Mouse (Mus musculus) midbrain, embryonic 13.5 days (tissue): ENCODE results near the gene Itpr2. TPM values are rescaled to one million over a fixed set of nuclear protein-coding genes. Genes with fewer than 3 reads are reported as not detected.

Experiments used
- ATAC-seq: fragments of 200-750 bp; cut with Nextera tagmentation; 2 replicates; pipeline ENCODE4 v1.8.0; 2017; ENCODE audit warnings: mild to moderate bottlenecking, moderate TSS enrichment, moderate library complexity
- H3K27ac ChIP-seq: fragments of 300-500 bp; sonication (generic); 2 replicates; pipeline ENCODE4 v1.5.1; 2015; ENCODE audit warnings: inconsistent platforms, mild to moderate bottlenecking, moderate library complexity
- H3K27me3 ChIP-seq: fragments of 300-500 bp; sonication (generic); 2 replicates; pipeline ENCODE4 v1.6.1; 2015; ENCODE audit warnings: mild to moderate bottlenecking, inconsistent platforms
- H3K36me3 ChIP-seq: fragments of 300-500 bp; sonication (generic); 2 replicates; pipeline ENCODE4 v1.6.1; 2015; ENCODE audit warnings: mild to moderate bottlenecking, inconsistent platforms
- H3K4me1 ChIP-seq: fragments of 300-500 bp; sonication (generic); replicated peaks from 2 replicates; pipeline ENCODE4 v1.6.1; 2015; ENCODE audit warnings: inconsistent platforms
- H3K4me2 ChIP-seq: fragments of 300-500 bp; sonication (generic); replicated peaks from 2 replicates; pipeline ENCODE4 v1.6.1; 2015; ENCODE audit warnings: moderate library complexity, mild to moderate bottlenecking, inconsistent platforms
- H3K4me3 ChIP-seq: fragments of 300-500 bp; sonication (generic); replicated peaks from 2 replicates; pipeline ENCODE4 v1.5.1; 2015; ENCODE audit warnings: mild to moderate bottlenecking, inconsistent platforms
- H3K9ac ChIP-seq: fragments of 300-500 bp; sonication (generic); replicated peaks from 2 replicates; pipeline ENCODE4 v1.6.1; 2015; ENCODE audit warnings: mild to moderate bottlenecking, inconsistent platforms
- H3K9me3 ChIP-seq: fragments of 300-500 bp; sonication (generic); 2 replicates; pipeline ENCODE4 v1.6.1; 2016; ENCODE audit warnings: mild to moderate bottlenecking, inconsistent platforms
- WGBS: fragments of 180-500 bp; shearing (Covaris S2); methylation state at CpG from one replicate; pipeline ENCODE4 v1.1.7; 2015; 5-methylcytosine and 5-hydroxymethylcytosine counted together
- polyA plus RNA-seq: library from polyadenylated mRNA; unstranded; fragments of >200 nt; fragmentation: Nextera tagmentation; extraction: Ambion mirVana; gene quantifications from 2 replicates; pipeline ENCODE4 v1.2.1, GENCODE M21; 2015

Itpr2 gene
- polyA plus RNA-seq, 1 experiment from 2014 or later = 4.5 TPM

DNA sequence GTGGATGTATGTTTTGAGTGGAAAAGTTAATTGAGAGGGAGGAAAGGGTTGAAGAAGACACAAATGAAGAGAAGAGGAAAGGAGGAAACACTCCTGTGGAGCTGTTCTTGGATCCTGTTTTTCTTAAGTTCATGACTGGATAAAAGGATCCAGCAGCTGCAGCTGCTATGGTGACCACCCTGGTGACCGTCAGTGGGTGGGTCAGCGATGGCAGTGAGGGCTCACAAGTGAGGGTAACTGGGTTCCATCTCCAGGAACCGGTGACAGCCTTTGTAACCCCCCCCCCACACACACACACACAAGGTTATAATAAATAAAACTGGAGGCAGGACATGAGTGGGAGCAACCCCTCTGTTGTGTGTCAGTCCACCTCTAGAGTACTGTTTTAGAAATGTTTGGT lies 833 bp upstream of the Itpr2 start:
- H3K4me2 ChIP-seq = peak overlapping the region; percentile 100
- ATAC-seq = no peak
- H3K9ac ChIP-seq = peak overlapping the region; percentile 64
- H3K36me3 ChIP-seq = no peaks in the 10 kb centered on the region
- H3K27me3 ChIP-seq = peaks cover 37% of the 10 kb centered on the region
- H3K9me3 ChIP-seq = no peaks in the 10 kb centered on the region
- H3K27ac ChIP-seq = no peak overlapping the region
- peak overlapping the region; percentile 59 for H3K4me3 ChIP-seq
- WGBS = 45% methylated on average over 3 of the region's 3 CpGs
- peaks cover 19% of the 10 kb centered on the region for H3K4me1 ChIP-seq

DNA sequence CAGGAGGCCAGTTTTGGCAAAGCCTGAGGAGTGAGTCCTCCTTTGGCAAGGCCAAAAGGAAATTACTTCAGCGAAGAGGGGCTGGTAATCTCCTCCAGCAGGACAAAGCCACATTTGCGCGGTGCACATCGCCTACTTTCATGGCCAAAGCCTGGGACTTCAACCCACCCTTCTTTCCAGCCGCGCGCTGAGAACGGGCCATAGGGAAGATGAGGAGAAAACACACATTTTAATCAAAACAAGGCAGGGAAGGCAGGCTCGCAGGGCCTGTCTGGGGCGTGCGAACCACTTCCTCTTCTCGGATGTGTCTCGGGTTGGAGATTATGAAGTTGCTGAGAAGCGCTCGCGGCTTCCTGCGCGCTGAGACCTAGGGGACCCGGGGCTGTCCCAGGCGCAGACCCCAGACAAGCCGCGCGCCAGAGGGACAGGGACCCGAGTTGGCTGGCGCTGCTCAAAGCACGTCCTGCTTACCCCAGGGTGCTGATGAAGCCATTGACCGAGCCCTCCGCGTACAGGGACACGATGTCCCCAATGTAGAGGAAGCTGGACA lies 632 bp downstream of the Itpr2 start:
- Histone ChIP-seq H3K9ac (peak overlapping the region; percentile 64), H3K4me3 (peak overlapping the region; percentile 59), H3K4me1 (peaks cover 19% of the 10 kb centered on the region), H3K4me2 (peak overlapping the region; percentile 100), H3K27ac (peak overlapping the region; percentile 0; the same call in 1 of the 2 replicates), H3K9me3 (no peaks in the 10 kb centered on the region), H3K27me3 (peaks cover 37% of the 10 kb centered on the region), H3K36me3 (no peaks in the 10 kb centered on the region)
- peak; percentile 58; the same call in 1 of the 2 replicates for ATAC-seq
- under 1% methylated on average over 30 of the region's 30 CpGs for WGBS

DNA sequence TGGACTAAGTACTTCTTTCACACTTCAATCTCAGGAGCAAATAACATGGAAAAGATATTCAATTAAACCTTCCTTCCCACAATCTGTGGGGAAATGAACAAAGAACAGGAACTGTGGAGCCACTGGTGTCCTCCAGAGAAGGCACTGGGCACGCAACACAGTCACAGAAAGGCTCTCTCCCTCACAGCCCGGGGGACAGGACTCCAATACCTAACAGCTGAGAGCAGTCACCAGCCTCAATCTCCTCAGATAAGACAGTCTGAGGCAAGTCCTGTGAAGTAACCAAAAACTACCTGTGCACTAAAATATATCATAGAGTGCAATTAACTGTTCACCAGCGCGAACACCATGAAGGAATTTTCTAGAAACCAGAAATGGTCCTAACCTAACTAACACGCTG lies 1.3 kb downstream of the Itpr2 start:
- Histone ChIP-seq H3K9me3 (no peaks in the 10 kb centered on the region), H3K4me2 (peak overlapping the region; percentile 100), H3K27me3 (peaks cover 37% of the 10 kb centered on the region), H3K9ac (no peak overlapping the region), H3K36me3 (no peaks in the 10 kb centered on the region), H3K4me3 (no peak overlapping the region), H3K4me1 (peaks cover 19% of the 10 kb centered on the region), H3K27ac (no peak overlapping the region)
- no peak for ATAC-seq
- WGBS = 76% methylated on average over 5 of the region's 5 CpGs

DNA sequence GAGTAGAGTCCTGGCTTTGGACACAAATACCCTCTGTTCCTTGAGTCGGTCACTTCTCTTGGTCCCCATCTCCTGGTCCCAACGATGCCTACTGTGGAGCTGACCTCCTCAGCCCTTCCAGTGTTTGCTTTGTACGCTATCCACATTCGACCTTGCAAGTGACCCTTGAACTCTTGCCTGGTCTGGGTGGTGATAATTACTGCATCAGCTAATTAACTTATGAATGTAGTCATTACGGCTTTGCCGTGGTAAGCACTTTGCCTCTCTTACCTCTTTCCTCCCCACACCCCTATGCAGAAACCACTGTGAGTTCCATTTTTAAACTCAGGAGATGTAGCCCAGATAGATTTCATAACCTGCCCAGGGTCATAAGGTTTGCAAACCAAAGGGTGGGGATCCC lies 1.8 kb downstream of the Itpr2 start:
- H3K36me3 ChIP-seq = no peaks in the 10 kb centered on the region
- WGBS = 81% methylated on average over 6 of the region's 6 CpGs
- no peak overlapping the region for H3K9ac ChIP-seq
- peaks cover 19% of the 10 kb centered on the region for H3K4me1 ChIP-seq
- no peak for ATAC-seq
- no peak overlapping the region for H3K4me3 ChIP-seq
- no peak overlapping the region for H3K4me2 ChIP-seq
- no peaks in the 10 kb centered on the region for H3K9me3 ChIP-seq
- H3K27me3 ChIP-seq = peaks cover 37% of the 10 kb centered on the region
- H3K27ac ChIP-seq = no peak overlapping the region

DNA sequence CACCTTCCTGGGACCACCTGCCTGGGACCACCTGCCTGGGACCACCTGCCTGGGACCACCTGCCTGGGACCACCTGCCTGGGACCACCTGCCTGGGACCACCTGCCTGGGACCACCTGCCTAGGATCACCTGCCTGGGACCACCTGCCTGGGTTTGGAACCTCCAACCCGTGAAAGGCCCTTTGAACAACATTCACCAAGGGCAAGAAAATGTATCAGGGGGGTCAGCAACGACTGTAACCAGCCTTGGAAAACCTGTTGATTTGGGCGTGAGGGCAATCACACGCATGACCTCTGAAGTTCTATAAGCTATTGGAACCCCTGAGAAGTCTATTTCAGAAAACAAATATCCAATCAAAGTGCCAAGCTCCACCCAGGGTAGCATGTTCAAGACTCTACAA lies 2.5 kb downstream of the Itpr2 start:
- Histone ChIP-seq H3K9ac (no peak overlapping the region), H3K4me2 (no peak overlapping the region), H3K36me3 (no peaks in the 10 kb centered on the region), H3K4me3 (no peak overlapping the region), H3K4me1 (peaks cover 19% of the 10 kb centered on the region), H3K27ac (no peak overlapping the region), H3K27me3 (peaks cover 37% of the 10 kb centered on the region), H3K9me3 (no peaks in the 10 kb centered on the region)
- no peak for ATAC-seq
- WGBS = 73% methylated on average over 4 of the region's 4 CpGs

DNA sequence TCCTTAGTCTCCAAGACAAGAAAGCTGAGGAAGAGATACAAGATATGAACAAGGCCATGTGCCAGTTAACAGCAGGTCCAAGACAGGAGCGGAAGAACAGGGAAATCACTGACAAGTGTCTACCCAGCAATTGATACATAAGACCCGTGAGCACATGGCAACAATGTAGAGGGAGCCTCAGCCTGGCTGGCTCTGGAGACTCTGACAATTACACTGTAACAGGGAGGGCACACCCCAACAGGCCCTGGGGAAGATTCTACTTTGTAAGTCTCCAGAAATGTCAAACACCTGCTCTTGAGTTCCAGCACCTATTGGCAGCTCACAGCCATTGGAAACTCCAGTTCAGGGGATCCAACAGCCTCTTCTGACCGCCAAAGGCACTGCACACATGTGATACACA lies 3.6 kb downstream of the Itpr2 start:
- peaks cover 30% of the 10 kb centered on the region for H3K27me3 ChIP-seq
- 85% methylated on average over 3 of the region's 3 CpGs for WGBS
- H3K4me3 ChIP-seq = no peak overlapping the region
- H3K4me2 ChIP-seq = no peak overlapping the region
- H3K9ac ChIP-seq = no peak overlapping the region
- H3K36me3 ChIP-seq = no peaks in the 10 kb centered on the region
- no peaks in the 10 kb centered on the region for H3K9me3 ChIP-seq
- no peak for ATAC-seq
- peaks cover 19% of the 10 kb centered on the region for H3K4me1 ChIP-seq
- H3K27ac ChIP-seq = no peak overlapping the region

DNA sequence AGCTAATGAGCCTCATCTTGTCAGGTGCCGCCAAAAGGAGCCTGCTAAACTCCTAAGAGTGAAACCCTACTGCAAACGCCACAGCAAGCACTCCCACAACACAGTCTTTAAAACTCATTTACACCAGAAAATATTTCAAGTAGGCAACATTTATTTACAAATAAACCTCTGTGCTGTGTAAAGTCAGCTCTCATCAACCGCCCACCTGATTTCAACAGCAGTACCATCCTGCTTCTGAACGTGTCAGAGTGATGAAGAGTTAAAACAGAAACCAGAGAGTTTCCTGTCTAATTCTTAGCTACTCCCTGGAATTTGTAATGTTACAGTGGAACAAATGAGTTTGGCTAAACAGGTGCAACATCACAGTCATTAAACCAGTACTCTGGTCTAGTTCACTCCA lies 4.2 kb downstream of the Itpr2 start:
- no peak overlapping the region for H3K9ac ChIP-seq
- H3K9me3 ChIP-seq = no peaks in the 10 kb centered on the region
- H3K4me1 ChIP-seq = peaks cover 14% of the 10 kb centered on the region
- H3K36me3 ChIP-seq = no peaks in the 10 kb centered on the region
- no peak overlapping the region for H3K27ac ChIP-seq
- no peak overlapping the region for H3K4me3 ChIP-seq
- no peak for ATAC-seq
- no peak overlapping the region for H3K4me2 ChIP-seq
- H3K27me3 ChIP-seq = peaks cover 24% of the 10 kb centered on the region
- 75% methylated on average over 4 of the region's 4 CpGs for WGBS

DNA sequence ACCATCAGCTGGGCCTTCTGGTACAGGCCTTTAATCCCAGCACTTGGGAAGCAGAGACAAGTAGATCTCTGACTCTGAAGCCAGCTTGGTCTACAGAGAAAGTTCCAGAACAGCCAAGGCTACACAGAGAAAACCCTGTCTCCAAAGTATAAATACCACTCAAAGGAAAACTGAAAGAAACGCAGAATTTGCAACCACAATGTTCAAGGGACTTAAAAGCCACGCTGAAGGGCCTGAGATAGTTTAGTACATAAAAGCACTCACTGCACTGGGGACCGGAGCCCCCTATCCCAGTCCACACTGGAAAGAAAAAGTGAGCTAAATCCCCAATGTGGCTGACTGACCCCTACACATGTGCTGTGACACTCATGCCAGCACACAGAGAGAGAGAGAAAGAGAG lies 4.6 kb downstream of the Itpr2 start:
- H3K27me3 ChIP-seq = peaks cover 23% of the 10 kb centered on the region
- no peaks in the 10 kb centered on the region for H3K9me3 ChIP-seq
- H3K4me2 ChIP-seq = no peak overlapping the region
- ATAC-seq = no peak
- no peak overlapping the region for H3K27ac ChIP-seq
- H3K9ac ChIP-seq = no peak overlapping the region
- no peaks in the 10 kb centered on the region for H3K36me3 ChIP-seq
- no peak overlapping the region for H3K4me3 ChIP-seq
- WGBS = 79% methylated on average over 3 of the region's 3 CpGs
- H3K4me1 ChIP-seq = peaks cover 10% of the 10 kb centered on the region

DNA sequence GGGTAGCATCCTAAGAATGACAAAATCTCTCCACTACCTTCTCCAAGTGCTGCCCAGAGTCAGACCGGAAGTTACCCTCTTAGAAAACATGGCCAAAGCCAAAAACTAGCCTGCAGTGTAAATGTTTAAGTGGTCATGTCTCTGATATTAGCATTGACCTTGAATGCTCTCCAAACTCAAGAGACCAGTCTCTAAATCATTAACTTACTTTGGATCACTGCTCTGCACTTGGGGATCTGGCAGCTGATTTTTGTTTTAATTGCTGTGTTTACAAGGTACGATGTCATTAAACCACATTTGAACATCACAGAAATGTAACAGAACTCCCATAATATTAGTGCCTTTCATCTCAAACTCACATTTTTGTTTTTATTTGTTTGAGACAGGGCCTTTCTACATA lies 10.3 kb downstream of the Itpr2 start:
- no peaks in the 10 kb centered on the region for H3K36me3 ChIP-seq
- H3K4me2 ChIP-seq = no peak overlapping the region
- H3K4me1 ChIP-seq = no peaks in the 10 kb centered on the region
- 94% methylated on average over 2 of the region's 2 CpGs for WGBS
- no peak overlapping the region for H3K27ac ChIP-seq
- H3K27me3 ChIP-seq = no peaks in the 10 kb centered on the region
- H3K9me3 ChIP-seq = no peaks in the 10 kb centered on the region
- H3K9ac ChIP-seq = no peak overlapping the region
- no peak overlapping the region for H3K4me3 ChIP-seq
- ATAC-seq = no peak

DNA sequence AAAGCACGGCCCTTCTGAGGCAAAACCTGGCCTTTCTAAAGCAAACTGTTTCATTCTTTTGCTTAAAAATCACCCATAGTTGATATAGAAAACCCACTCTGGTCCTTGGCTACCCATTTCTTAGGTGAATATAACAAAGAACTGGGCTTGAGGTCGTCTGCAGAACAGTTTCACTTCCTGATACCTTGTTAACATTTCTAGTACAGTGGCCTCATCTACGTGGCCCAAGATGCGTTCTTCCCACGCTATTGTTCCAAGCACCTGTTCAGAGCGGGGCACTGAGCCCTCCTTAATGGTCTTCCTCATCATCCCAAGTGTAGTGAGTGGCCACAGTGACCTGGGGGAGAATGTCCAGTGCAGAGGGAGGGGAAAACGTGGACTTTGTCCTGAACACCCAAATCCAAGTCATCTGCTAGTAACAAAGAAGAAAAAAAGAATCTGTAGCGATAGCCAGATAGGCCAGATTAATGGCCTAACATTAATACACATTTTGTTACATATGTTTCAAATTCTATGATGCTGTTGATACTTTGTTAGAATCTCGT lies 11.5 kb downstream of the Itpr2 start:
- Histone ChIP-seq H3K9me3 (no peaks in the 10 kb centered on the region), H3K27me3 (no peaks in the 10 kb centered on the region), H3K4me3 (no peak overlapping the region), H3K27ac (no peak overlapping the region), H3K4me2 (no peak overlapping the region), H3K36me3 (no peaks in the 10 kb centered on the region), H3K4me1 (no peaks in the 10 kb centered on the region), H3K9ac (no peak overlapping the region)
- no peak for ATAC-seq
- 90% methylated on average over 9 of the region's 9 CpGs for WGBS

DNA sequence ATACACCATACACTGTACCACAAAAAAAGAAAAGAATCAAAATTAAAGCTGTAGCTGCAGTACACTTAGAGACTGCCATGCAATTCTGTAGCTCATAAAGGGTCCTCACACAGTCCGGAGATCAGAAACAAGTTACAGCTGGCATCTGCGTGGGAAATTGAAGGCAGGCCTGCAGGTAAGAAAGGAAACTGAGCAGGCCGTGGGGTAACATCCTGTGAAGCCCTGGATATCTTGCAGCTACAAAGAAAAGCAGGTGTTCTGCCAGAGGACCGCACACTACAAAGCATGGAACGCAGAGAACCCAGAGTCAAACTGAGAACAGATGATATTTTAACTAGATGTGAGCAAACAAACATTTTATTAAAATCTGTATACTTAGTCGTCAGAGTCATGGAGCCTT lies 12.2 kb downstream of the Itpr2 start:
- ATAC-seq = no peak
- H3K9me3 ChIP-seq = no peaks in the 10 kb centered on the region
- no peaks in the 10 kb centered on the region for H3K27me3 ChIP-seq

DNA sequence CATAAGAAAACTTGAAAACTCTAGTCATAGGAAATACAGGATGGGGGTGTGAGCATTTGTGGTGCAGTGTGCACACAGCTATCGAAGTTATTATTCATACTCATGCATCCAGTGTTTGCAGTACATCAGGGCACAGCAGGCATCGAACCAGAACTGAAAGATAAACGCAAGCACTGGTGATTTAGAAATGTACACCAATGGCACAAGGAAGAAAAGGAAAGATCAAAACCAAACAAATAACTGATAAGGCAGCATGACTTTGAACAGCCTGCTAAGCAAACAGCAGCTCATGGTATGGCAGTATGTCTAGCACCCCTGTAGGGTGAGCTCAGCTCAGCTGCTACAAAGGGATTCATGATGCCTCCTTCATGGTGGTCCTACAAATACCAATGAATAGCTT lies 13.3 kb downstream of the Itpr2 start:
- Histone ChIP-seq H3K27ac (no peak overlapping the region), H3K4me3 (no peak overlapping the region), H3K36me3 (no peaks in the 10 kb centered on the region), H3K4me1 (no peaks in the 10 kb centered on the region), H3K9ac (no peak overlapping the region), H3K9me3 (no peaks in the 10 kb centered on the region), H3K4me2 (no peak overlapping the region), H3K27me3 (no peaks in the 10 kb centered on the region)
- no peak for ATAC-seq
- 85% methylated on average over 3 of the region's 3 CpGs for WGBS

More for the DNA sequence above, 12.2 kb downstream of the Itpr2 start:
- Histone ChIP-seq H3K4me1 (no peaks in the 10 kb centered on the region), H3K36me3 (no peaks in the 10 kb centered on the region), H3K4me2 (no peak overlapping the region), H3K4me3 (no peak overlapping the region), H3K27ac (no peak overlapping the region), H3K9ac (no peak overlapping the region)
- 92% methylated on average over 6 of the region's 6 CpGs for whole genome bisulfite sequencing

DNA sequence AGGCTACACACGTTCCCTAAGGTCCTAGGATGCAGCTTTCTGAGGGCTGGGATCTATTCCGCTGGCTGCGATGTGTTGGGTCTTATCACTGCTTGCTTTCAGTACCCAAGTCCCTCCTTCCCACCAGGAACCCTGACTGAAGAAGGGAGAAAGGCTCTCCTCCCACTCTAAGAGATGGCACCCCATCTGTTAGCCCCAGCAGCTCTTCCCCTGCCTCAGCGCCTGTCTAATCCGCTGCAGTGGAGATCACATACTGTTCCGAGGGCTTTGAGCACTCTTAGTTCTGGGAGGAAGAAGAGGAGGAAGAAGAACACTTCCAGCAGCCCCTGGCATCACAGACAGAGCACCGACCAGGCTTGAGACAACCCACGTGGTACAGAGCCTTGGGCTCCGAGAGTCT lies 14.9 kb downstream of the Itpr2 start:
- no peak for ATAC-seq
- no peaks in the 10 kb centered on the region for H3K9me3 ChIP-seq
- H3K9ac ChIP-seq = no peak overlapping the region
- H3K4me3 ChIP-seq = no peak overlapping the region
- H3K4me2 ChIP-seq = no peak overlapping the region
- H3K27ac ChIP-seq = no peak overlapping the region
- WGBS = 79% methylated on average over 9 of the region's 9 CpGs
- H3K36me3 ChIP-seq = no peaks in the 10 kb centered on the region
- no peaks in the 10 kb centered on the region for H3K4me1 ChIP-seq
- no peaks in the 10 kb centered on the region for H3K27me3 ChIP-seq
